Mouse (Mus musculus): Measurements from ENCODE around the gene Zkscan2.

Gene Zkscan2

DNA sequence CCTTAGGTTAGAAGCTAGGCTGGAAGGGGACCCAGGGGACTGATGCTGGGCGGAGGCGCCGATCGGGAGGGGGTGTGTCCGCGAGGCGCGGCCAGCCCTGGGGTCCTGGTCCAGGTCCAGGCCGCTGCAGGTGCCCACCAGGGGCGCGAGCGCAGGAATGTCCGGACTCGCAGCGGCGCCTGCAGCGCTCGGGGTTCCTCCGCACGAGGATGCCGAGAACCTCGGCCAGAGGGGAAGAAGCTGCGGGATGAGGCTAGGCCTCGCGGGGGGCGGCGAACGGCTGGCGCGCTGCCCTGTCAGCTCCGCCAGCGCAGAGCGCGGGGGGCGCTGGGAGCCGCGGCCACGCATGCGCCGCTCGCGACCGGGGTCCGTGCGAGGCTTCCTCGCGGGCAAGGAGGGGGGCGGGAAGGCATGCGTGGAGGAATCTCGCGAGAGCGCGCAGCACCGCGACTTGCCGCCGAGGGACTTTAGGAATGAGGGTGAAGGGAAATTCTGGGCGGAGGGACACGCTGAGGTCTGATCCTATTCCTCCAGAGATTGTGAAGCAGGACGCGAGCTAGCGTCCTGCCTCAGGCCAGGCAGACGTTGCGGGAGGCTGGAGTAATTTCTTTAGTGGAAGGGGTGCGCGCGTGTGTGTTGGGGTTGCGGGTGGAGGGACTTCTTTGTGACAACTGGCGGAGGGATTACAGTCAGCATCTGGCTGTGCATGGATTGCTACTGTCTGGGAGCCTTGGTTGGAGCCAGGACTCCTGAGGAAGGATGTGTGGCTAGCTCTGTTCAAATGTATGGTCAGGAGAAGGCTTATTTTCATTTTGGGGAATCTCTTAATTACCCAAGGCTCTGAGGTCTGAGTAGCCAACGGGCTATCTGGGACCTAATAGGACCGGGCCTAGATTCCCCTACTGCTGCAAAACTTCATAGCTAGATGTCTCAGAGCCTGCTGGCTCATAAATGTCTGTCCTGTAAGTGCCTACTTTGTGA lies at the start of gene Zkscan2:
Gene Zkscan2, minus strand, starts transcription at position 211 of the 981 bp plus-strand sequence.
- peak; percentile 93 for DNase-seq

DNA sequence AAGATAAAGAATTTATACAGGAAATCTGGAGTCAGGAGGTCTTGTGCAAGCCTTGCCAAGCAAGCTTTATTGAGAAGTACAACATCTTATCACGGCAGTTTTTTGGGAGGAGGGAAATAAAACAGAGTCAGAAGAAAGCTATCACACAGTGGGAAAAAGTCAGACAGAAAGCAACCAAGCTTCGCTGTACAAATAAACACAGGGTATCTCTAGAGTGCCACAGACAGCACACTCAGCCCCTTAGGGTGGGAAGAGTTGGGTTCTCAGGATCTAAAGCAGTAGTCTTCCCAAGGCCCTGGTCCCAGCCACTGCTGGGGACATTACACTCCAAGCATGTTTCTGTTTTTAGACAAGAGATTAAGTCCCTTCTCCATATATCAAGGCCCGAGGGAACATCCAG lies 28.9 kb upstream of the Zkscan2 start:
- DNase-seq, result no peak

DNA sequence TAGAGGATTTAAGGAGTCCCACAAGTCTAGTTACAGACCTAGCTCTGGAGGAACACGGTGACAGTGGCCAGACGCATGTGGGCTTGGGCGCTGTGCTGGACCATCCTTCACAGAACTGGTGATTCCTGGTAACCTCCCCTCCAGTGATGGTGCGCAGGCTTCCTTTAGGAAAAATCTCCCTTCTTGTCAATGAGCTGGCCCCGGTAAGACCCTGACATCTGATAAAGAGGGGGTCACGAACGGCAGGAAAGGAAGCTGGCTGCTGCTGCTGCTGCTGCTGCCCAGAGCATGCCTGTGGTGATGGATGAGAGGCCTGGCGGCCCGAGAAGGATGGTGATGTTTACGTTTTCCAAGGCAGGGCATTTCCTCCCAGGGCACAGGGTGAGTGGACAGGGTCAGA lies 25.5 kb upstream of the Zkscan2 start:
- DNase-seq, result no peak

DNA sequence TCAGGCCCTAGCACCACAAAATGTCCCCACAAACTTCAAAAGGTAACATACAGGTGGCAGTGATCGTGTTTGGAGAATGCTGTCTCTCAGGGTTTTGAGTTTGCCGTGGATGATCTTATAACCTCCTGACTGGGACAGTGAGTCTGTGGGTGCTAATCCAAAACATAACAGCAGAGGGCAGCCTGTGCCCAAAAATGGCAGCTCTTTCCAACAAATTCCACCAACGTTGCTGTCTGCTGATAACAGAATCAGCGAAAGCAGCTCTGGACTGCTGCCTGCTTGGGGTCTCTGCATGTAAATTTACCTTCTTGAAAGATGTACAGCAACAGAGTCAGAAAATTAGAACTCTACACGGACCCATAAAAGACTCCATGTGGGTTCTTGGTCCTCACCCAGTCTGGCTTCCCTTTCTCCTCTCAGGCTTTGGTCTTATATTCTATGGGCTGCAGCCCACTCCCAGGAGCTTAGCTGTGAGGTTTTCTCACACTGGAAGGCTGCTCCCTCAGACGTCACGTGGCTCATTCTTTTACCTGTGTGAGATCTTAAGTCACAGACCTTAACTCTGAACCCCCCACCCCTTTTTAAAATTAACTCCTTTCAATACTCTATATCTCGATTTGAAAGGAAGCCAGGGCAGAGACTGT lies 24.1 kb upstream of the Zkscan2 start:
- peak; percentile 68 for DNase-seq

DNA sequence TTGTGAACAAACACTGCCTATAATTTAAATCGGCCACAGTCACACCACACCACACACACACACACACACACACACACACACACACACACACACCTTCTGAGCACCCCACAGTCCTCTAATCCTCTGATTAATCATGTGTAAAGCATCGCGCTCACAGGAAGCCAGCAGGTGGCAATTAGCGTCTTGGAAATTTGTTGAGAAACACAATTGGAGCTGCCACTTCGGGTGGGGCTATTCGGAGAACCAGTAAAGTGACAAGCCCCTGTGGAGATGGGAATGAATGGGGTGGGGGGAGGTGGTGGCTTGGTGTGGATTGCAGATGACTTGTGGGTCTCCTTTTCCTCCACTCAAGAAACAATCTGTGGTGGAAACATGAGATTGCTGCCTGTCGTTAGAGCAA lies 7.7 kb upstream of the Zkscan2 start:
- no peak for DNase-seq

DNA sequence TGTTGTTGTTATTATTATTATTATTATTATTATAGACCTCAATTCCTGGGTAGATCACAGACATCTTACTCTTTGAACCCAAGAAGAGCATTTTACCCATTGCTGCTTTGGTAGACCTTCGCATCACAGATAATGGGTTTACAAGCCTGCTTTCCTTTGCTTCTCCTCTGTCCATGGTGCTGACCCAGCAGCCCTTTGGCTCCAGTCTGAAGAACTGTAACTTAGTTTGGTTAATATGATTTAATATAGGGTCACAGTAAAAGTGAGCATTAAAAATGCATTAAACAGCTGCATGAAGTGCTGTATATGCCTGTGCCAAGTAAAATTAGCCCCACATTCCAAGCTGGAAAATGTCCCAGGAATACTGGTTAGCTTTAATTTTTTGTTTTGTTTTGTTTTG lies 3.1 kb upstream of the Zkscan2 start:
- no peak for DNase-seq

DNA sequence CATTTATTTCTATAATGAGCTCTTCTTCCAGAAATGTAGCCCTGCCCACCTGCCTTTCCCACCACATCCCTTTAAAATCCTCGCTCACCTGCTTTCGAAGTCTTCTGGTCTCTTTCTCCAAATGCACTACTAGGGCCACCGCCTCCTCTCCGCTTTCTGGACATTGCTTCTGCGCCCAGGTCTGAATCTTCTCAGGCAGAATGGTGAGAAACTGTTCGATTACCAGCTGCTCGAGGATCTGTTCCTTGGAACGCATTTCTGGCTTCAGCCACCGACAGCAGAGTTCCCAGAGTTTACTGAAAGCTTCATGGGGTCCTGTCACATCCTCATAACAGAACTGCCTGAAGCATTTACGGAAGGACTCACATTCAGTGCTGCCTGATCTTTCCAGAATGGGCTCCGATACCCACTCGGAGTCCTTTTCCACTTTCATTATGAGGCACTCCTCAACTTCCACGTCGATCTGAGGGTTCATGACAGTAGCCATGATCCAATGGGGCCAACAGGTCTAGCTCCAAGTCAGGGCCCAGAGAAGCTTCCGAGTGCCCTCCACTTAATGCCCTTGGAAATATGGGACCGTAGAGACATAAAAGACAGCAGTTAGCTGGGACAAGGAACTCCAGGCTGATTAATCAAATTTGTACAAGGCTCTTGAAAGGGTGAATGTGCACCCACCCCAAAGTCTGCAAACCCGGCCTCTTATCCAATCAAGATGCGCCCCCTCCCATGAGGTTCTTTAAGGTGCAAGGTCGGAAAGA lies 589 bp downstream of the Zkscan2 start:
- DNase-seq, result peak; percentile 11

DNA sequence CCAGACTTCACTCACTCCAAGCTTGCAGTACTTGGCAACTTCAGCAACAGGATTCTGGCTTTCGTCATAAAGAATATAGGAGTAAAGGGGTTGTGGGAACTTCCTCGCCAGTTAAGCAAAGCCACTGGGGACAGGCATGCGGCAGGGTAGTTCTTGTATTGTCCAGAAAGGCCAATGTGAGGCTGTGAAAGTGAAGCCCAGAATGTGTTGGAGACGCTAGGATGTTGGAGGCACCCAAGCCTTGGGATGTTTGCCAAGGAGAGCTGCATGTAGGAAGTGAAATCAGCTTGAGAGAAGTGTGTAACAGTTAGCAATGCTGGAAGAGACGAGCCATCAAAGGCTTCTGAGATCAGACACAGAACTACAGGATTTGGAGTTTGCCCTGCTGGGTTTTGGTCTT lies 12.5 kb downstream of the Zkscan2 start:
- peak; percentile 67 for DNase-seq

DNA sequence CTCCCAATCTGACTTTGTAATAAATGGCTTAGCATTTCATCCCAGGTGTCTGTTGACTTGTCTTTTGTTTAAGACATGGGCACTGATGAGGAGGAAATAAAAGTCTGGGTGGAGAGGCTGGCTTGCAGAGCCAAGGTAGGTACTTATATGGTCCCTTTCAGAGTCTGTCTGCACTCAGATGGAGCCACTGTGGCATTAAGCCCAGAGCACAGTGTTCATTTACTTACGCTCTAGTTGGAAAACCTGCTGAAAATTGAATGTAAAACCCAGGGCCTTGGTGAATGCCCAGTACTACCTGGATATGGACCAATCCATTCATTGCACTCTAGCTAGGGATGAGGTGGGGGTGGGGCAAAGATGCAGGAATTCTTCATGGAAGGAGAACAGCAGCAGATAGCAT lies 32.3 kb downstream of the Zkscan2 start:
- no peak for DNase-seq

DNA sequence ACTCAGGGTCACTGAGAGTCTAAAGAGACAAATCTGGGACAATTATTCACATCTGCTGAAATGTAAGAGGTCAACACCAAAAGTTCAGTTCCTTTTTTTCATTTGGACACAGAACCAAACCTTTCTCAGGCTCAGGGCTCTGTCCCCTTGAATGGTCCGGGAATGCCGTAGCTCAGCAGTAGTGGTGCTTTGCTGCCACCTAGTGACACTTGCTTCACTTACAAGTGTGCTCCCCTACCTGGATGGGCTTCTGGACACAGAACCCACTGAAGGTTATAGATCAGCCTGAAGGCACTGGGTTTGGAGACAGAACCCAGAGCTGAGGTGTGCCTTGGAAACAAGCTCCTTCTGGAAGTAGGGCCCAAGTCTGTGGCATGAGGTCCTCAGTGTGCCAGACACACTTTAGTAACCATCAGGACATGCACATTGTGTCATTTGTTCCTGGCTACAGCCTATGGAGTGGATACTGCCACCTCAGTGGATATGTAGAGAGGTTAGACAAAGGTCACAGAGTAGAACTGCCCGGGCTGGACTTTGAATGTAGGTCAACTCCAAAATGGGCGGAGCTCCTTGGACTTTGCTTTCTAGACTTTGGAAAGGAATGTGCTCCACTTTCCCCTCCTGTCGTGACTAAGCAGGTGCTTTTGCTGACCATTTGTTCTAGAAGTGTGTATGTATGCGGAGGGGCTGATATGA lies 34.4 kb downstream of the Zkscan2 start:
- peak; percentile 56 for DNase-seq

DNA sequence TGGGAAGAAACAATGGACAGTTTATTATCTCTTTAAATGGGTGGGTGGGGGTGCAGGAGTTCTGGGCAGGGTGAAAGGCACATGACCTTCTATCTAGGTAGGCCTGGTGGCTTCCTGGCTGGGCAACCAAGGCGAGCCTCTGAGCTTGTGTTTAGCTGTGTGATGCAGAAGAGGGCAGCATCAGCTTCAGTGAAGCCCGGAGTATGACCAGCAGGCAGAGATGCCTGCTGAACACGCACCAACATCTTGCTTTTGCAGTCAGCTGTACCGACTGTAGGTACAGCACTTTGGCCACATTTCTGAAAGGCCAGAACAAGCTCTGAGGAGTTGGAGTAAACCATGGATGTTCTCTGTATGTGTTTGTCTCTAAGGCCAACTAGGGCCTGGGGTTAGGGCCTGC lies 36.7 kb downstream of the Zkscan2 start:
- DNase-seq, result no peak

DNA sequence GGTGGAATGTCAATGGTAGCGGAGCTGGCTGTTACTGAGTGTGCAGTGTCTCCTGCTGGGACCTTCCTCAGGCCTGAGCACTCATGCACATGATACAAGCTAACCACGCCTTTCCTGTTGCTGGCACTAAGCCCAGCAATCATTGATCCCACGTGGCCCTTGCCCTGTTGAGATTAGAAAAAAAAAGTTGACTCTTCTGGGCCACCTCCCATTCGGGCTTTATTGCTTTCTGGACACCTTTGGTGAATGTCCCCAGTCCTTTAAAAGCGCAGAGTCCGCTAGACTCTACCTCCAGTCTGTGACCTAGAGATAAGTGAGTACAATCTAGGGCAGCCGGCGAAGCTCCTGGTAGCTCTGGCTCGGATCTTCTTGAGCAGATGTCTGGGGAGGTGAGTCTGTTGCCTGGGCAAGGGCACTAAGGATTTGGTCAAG lies 38.2 kb downstream of the Zkscan2 start, which contains the start of gene Aqp8:
Gene Aqp8, plus strand, starts transcription at position 222 of the 432 bp plus-strand sequence.
- DNase-seq, result no peak

DNA sequence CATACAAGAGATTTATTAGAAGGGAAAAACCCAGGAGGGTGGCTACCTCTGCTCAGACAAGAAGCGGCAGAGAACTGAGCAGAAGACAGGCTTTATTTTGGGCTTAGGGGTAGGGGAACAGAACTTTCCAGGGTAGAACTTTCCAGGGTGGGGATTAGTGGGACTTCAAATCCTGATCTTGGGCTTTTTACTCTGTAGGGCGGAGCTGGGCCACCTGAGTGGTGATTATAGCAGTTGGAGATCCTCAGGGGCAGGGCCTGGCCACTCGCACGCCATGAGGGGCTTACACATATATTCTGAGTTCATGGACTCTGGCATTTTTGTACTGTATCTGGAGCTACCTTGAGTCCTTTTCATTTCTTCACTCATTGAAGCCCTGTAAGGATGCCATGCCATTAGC lies 38.9 kb downstream of the Zkscan2 start:
- no peak for DNase-seq

DNA sequence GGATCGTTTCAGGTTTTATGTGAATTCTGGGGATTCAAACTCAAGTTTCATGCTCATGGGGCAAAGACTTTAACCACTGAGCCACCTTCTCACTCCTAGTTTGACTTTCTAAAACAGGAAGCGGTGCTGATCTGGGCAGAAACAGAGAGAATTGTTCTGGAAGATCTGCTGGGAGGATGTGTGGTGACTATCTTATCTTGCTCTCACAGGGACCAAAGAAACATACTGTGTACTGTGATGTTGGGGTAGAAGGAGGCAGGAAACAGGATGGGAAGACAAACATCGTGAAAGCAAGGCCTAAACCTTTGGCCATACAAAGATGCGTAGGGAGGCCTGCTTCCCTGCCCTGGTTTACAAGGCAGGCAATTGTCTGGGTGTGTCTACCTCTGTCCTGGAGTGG lies 41.0 kb downstream of the Zkscan2 start:
- DNase-seq, result no peak

DNA sequence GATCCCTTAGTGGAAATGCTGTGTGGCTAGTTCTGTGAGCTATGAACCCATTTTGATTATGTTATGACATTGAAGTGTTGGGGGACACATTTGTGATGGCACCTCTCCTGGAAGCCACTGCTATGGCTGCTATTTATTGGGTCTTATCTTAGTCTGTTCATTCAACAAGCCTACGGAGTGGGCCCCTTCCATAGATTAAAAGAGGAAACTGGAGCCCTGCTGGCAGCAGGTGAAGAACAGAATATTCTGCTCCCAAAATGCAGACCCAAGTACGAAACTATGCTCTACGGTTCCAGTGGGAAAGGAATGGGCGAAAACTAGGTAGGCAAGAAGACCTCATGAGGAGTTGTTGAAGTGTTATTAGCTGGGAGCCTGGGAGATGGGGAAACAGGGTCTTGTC lies 41.9 kb downstream of the Zkscan2 start:
- DNase-seq, result no peak

DNA sequence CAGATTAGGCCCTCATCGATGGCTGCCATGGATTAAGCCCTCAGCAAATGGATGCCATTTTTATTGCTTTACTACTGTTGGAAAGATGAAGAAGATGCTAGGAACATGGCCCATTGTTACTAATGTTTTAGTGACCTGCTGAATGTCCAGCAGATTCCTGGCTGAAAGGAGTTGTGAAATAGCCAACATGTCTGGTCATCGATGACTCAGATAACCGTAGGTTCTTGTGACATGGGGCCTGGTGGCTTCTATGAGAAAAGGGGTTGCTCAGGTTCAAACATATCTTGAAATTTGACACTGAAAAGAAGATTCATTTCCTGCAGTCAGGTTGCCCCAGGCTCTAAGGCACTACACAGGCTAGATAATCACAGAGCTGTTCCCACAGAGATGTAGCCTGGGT lies 45.2 kb downstream of the Zkscan2 start:
- DNase-seq, result no peak

DNA sequence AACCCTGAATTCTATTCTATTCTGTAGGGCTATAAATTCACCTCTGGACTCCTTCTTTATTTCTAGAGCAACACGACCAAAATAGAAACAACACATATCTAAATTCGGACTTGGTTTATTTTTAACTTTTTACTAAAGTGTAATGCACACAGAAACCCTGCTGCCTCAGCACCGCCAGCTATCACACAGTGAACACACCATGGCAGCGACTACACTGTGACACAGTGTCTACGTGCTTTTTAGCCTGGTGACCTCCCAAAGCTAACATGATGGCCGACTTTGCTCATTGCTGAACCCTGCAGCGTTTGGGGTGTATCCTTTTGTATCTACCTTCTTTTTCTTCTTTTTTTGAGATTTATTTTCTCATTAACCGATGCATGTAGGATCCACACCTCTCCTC lies 47.2 kb downstream of the Zkscan2 start:
- no peak for DNase-seq

DNA sequence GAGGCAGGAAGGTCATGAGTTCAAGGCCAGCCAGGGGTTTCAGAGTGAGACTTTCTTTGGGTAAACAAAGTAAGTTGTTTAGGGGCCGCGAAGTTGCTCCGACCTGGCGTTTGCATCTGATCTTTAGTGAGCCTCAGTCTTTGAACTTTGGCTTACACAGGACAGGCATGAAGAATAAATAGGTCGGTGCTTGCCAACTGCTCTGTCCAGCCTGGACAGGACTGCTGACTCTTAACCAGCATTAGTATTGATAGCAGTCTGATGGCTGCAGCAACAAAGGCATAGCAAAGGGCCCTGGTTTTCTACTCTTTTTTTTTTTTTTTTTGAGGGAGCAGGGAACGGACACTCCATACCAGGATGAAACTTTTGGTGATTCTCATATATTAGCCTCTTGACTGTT lies 47.7 kb downstream of the Zkscan2 start:
- no peak for DNase-seq

DNA sequence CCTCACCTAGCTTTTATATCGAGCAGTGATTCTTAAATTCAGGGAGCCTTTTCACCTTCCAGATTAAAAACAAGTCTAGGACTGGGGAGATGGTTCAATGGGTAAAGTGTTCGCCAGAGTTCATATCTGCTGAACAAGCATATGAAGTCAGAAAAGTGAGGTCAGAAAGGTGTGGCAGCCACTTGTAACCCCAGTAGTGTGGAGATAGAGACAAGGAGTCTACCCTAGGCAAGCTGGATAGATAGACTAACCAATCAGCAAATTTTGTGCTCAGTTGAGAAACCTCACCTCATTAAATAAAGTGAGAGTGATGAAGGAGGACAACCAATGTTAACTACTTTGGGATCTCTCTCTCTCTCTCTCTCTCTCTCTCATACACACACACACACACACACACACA lies 49.7 kb downstream of the Zkscan2 start:
- DNase-seq, result no peak

DNA sequence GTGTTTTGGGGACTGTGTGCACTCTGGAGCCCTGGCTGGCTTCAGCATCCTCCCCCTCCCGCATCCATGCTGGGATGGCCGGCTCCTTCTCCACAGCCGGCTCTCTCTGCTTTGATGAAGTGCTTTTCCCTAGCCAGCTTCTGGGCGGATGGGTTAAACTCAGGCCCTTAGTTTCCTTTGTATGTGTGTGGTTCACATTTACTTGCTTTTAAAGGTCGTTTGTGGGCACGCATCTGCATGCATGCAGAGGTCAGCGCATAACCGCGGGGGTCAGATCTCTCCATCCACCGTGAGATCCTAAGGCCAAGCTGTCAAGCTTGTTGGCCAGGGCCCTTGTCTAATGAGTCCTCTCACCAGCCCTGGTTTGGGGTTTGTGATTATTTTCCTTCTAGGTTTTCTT lies 50.6 kb downstream of the Zkscan2 start:
- DNase-seq, result no peak

DNA sequence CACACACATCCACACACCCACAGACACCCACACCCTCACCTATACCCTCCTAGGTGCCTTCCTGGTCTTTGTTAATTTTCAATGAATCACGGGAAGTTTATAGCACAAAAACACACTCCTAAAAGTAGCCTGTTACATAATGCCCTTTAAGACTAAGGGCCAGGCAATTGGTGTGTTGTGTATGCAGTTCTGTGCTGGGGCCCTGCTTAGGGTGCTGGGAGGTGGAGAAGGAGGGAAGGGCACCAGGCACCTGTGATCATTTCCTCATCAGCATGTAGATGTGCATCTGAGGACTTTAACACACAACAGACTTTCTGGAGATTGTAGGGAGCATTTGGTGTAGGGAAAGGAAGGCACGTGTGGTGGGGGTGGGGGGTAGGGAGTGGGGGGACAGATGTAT lies 51.5 kb downstream of the Zkscan2 start:
- no peak for DNase-seq

DNA sequence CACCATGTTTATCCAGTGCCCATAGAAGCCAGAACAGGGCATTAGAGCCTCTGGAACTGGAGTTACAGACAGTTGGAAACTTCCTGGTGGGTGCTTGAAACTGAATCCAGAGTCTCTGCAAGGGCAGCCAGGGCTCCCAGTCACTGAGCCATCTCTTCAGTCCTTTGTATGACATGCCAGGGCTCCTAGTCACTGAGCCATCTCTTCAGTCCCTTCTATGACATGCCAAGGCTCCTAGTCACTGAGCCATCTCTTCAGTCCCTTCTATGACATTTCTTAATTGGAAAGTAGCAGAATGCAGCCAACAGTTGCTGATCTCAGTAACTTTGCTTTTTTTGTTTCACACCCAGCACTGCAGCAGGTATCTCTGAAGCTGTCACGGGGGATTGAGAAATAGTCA lies 58.2 kb downstream of the Zkscan2 start:
- no peak for DNase-seq

DNA sequence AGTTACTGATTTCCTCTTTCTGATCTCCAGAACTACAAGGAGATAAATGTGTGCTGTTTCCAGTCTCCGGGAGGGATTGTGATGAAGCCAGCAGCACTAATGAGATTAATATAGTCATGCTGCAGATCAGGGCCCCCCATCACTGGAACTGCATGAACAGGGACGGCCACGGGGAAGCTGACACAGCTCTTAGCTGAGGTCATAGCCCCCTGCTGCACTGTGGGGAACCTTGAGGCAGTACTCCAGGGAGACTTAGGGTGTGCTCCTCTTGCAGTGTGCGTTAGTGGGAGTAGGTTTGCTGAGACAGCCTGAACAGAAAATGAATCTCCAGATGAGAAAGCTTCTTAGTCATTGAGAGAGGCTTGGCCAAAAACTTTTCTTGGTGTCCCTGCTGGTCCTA lies 69.0 kb downstream of the Zkscan2 start:
- DNase-seq, result no peak

Measured in right cerebral cortex, adult 18-20 months (tissue).